Mouse (Mus musculus) neutrophil, adult 5-6 weeks (primary cell): ENCODE data around the gene Trim65. TPM values are rescaled to one million over a fixed set of nuclear protein-coding genes. Genes with fewer than 3 reads are reported as not detected.
A peak's percentile ranks its signal among the peaks of the same experiment; 100 is the strongest.

Experiments used
- ATAC-seq: fragments of 151-379, 151-347 bp; 2 replicates; pipeline ENCODE4 v1.8.0; 2017; ENCODE audit warnings: mild to moderate bottlenecking, moderate TSS enrichment; ENCODE audit not compliant: insufficient number of reproducible peaks, poor library complexity, low FRiP score, severe bottlenecking; ENCODE audit errors: extremely low read depth
- total RNA-seq: library from RNA; stranded (forward); fragments of 200-1000 nt; gene quantifications from 2 replicates; pipeline ENCODE4 v1.2.3, GENCODE M21; 2017

Trim65 gene
- 19.0 and 21.2 TPM in 2 replicates for total RNA-seq

DNA sequence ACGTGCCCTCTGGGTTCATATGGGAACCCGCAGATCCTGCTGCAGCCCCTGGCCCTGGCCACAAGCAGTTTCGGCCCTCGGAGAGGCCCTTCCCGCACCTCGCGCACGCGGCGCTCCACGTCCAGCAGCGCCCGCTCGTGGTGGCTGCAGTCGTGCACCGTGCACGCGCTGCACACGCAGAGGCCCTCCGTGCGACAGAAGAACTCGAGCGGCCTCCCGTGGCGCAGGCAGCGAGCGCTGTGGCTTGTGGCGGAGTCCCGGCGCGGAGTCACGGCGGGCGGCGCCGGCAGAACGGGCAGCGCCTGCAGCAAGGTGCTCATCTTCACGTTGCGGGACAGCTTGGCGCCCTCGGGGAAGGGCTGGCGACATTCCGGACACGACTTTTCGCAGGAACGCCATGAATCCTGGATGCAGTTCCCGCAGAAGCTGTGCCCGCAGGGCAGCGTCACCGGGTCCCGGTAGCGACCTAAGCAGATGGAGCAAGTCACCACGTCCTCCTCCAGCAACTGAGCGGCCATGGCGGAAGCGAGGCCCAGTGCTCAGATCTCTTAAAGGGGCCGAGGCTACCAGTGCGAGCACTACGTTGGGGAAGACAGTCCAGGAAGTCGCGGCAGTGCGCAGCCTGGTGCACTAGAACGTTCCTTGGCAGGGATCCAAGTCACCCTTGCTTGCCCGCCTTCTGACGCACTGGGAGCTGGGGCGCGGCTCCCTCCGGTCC is at the start of gene Trim65:
Gene Trim65 (minus strand): TSS at position 641 of the 718 bp plus-strand sequence.
- peak; percentile 72 for ATAC-seq

DNA sequence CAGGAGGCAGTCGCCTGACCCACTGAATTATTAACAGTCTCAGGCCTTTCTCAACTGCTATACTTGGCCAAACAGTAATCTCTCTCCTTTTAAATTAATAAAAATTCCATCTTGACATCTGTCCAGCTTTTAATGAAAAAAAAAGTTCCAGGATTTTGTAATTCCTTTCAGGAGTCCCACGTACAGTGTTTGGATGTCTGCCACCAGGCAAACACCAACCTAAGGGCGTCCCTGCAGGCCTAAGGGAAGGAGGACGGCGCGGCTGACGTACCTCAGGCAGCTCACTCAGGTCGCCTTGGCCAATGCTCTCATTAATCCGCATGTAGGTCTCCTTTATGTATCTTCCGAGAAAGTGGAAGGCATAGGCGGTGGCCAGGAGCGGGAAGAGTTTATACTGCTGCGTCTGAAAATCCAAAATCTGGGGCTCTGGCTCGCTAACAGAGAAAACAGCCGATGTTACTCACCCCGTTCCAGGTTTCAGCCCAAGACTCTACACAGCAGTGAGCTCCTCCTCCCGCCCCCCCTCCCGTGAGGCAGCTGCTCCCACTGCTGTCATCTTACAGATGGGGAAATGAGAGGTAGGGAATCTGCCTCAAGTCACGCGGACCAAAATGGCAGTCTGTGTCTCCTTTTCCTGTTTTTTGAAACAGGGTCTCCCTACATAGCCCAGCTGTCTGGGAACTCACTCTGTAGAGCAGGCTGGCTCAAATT is 47.6 kb upstream of the Trim65 start:
- no peak for ATAC-seq

DNA sequence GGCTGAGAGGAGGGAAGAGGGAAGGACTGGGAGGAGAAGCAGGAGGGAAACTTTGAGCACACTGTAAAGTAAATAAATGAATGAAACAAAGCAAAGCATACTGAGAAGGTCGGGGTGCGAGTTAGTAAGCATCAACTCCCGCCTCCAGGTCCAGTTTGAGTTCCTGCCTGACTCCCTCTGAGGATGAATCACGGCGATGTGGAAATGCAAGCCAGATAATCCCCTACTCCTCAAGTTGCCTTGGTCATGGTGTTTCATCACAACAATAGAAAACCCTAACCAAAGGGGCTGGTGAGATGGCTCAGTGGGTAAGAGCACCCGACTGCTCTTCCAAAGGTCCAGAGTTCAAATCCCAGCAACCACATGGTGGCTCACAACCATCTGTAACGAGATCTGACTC is 45.1 kb upstream of the Trim65 start:
- ATAC-seq, result no peak

DNA sequence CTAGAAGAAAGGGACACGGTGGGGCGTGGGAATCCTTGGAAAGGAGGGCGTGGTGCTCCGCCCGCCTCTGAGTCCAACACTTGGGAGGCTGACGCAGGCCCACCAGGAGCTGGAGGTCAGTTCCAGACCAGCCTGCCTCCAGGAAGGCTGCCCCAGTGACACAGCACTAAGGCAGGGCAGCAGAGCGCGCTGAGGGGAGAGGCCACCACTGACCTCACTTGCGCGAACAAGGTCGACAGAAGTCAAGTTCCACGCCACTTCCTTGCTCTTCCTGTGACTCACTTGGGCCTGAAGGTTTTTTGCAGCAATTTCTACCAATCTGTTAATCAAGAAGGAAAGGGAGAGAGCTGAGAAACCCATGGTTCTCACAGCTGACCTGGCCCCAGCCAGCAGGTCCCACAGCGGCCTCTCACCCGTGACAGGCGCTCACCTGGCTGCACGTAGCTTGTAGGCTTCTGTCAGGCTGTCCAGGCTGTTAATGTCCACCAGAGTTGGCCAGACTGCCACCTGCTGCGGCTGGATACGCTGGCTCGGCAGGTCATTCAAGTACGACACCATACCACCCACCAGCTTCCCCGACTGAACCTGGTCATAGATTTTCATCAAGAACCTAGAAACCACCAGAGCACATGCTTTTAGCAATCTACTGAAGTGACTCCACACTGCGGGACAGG is 44.0 kb upstream of the Trim65 start:
- ATAC-seq, result no peak

DNA sequence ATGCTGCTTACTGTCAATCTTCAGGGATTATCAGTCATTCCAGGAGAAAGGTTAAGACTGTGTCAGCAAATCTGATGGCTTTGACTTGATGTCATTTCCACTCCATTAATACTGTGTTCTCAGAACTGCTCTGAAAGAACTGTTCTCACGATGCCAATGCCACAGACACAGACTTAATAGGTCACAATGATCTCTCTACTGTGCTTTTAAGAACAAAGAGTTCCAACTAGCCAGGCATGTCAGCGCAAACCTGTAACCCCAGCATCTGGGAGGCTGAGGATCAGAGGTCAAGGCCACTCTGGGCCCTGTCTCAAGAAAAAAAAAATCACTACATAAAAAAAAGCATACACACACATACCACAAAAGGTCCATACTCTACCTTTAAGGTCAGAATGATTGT is 41.0 kb upstream of the Trim65 start:
- ATAC-seq, result no peak

GRCm38 (mm10) chr11:116170003-116170800 is 39.3 kb upstream of the Trim65 start:
- no peak for ATAC-seq

- ATAC-seq, result no peak
Observed at GRCm38 (mm10) chr11:116169214-116169613, 38.3 kb upstream of the Trim65 start.

- ATAC-seq, result peak; percentile 100
Observed at GRCm38 (mm10) chr11:116167884-116168439, 37.0 kb upstream of the Trim65 start, which contains the start of gene Fbf1. Gene Fbf1 (minus strand): TSS chr11:116168166.

DNA sequence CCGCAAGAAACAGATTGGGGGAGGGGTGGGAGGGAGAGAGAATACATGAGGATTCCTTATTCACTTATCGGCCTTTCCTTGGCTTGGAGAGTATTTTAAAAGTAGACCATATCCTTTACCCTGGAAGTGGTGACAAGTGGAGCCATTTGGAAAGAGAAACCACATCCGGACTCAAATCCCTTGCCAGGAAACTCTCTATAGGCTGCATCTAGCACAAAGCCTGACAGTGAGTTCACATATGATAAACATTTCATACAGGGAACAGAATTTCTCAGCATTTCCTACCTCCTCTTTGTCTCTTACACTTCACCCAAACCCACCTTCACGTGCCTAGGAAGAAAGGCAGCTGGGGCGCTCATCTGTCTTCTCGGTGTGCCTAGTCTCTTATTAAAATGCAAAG is 36.3 kb upstream of the Trim65 start:
- ATAC-seq, result no peak

GRCm38 (mm10) chr11:116163002-116163401 is 32.1 kb upstream of the Trim65 start:
- ATAC-seq, result no peak

- ATAC-seq, result no peak
Observed at GRCm38 (mm10) chr11:116162146-116162545, 31.2 kb upstream of the Trim65 start.

DNA sequence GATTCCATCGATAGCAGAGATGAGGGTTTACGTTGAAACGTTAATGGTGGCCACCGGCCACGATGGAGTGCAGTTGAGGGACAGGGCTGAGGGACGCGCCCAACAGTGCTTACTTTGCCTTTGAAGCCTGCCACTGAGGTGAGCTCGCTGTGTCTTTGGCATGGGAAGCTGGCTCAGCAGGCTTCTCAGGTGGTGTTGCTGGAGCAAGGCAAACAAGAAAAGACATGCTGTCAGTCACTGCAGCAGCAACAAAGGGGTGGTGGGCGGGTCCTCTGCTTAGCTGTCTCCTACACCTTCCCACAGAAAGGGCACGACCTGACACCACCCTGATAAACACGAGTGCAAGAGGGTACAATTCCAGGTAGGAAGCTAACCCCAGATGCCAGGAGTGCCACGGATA is 30.4 kb upstream of the Trim65 start:
- no peak for ATAC-seq

- ATAC-seq, result no peak
Observed at GRCm38 (mm10) chr11:116150960-116151359, 20.0 kb upstream of the Trim65 start.

DNA sequence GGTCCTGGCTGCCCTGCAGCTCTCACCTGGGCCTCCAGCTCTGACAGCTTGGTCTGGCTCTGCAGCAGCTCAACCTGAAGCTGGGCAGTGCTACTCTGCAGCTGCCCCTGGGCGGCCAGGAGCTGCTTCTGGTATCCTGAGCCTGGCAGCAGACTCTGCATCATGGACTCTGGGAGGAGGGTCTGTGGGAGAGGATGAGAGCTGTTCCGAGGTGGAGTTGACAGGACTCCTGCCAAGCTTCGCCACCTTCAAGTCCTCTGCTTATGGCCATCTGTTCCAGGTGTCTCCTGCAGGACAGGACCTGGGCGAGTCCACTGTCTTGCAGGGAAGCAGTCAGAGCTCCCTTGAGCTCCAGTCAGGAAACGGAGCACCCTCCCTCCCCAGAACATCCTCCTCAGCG is 18.4 kb upstream of the Trim65 start:
- no peak for ATAC-seq

GRCm38 (mm10) chr11:116148761-116149221 is 17.9 kb upstream of the Trim65 start:
- ATAC-seq, result no peak

DNA sequence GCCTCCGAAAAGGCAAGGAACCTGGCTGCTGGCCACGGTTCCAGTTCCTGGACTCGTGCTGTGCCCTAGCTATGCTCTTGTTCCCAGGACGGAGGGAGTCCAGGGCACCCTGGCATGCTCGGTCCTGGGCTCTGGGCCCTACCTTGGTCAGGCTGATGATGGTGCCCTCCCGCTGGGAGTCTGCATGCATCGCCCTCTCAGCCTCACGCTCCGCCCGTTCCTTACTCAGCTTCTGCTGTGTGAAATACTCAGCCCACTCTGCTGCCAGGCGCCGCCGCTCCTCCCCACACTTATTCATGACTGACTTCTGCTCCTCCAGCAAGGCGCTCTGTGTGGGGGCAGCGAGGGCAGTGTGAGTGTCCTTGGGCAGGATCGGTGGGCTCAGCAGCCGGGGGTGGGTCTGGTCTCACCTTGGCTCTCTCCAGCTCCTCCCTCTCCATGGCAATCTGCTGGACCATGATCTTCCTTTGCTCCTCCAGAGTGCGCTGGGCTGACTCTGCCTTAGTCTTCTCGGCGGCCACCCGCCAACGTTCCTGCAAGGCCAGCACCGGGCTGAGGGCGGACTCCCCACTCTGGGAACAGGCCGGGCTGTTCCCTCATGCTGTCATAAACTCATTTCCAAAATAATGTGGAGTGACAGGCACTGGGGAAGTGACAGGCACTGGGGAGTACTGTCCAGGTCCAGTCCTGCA is 15.5 kb upstream of the Trim65 start:
- no peak for ATAC-seq

DNA sequence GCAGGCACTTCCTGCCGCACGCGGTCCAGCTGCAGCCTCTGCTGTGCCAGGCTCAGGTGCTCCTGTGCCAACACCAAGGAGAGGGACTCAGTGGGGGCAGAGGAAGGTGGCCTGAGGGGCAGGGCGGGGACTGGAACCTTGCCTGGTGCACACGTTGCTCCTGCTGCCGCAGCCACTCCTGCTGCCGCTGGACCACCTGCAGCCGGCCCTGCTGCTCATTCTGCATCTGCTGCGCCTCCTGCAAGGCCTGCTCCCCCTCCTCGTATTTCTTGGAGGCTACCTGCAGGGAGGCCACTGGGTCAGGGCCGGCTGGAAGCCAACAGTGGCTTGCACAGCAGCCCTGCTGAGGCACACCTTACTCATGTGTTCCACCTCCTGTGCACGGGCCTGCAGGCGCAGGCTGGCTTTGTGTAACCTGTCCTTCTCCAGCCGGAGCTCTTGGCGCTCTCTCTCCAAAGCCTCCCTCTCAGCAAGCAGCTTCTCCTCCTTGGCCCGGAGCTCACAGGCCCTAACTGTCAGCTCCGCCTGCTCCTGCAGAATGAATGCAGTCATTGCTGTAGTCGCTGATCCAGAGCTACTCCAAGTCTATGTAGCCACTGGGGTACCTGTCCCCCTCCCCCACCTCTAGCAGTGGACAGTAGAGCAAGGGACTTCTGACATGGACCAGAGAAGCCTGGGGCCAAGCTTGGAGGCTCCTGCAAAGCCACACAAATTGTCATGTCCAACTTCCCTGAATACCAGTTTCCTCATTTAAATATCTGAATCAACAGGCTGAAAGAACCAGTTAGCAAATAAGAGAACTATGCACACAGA is 14.8 kb upstream of the Trim65 start:
- no peak for ATAC-seq
